In the genomic region with DNA sequence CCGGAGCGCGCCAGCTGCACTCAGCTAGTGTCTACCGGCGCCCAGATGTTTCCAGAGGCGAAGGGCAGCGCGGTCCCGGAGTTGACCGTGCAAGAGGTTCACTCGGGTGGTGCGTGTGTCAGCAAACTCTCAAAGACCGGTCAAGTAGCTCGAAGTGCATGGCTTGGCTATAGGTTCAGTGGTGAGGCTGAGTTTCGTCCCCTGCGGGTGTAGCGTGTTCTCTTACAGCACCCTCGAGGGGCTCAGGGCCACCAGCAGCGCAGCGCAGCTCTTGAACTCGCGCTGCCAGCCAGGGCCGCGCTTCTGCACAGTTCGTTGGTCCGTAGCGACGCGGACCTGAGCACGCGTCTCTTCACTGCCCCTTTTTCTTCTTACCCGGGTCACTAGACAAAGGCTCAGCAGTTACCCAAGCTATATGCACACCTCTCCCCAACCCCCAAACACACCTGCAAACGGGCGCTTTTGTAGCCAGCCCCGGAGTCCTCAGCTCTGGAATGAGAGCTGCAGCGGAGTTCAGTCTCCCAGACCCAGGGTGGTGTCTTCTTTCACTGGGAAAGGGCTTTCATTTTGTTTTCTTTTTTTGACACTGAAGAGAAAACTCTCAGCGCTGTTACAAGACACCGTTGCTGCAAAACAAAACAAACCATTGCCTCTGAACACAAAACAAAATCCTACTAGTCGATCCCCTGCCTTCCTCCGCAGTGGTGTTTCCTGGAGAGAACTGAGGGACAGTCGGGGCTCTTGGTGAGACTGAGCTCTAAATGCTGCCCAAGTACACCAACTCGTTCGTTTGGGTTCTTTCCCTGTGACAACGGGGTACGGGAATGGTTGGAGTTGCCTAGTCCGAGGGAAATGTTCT, we compare ENCODE assay signal across 8 mouse cellular contexts. TPM values are rescaled to one million over a fixed set of nuclear protein-coding genes. Genes with fewer than 3 reads are reported as not detected.
A peak's percentile ranks its signal among the peaks of the same experiment; 100 is the strongest.
DNase-seq lines count a peak whose midpoint lies in the region; ATAC-seq and TF ChIP-seq lines count a peak whose summit lies in the region.

No protein-coding gene starts in this region.

- in situ Hi-C loops in ES-E14 (cut with MboI; ENCODE audit: low sequenced_read_pairs in 2 of 2, unreplicated experiment in 2 of 2): loop anchor here in 1 of 2 experiments (10.0 kb wide), 1 partner anchor 656 kb away; no protein-coding TSS in a partner anchor

- no peak overlapping the region for H3K27ac ChIP-seq in ES-E14 (ENCODE audit: insufficient read depth, low read depth, low read length, poor library complexity, severe bottlenecking)
- H3K27ac ChIP-seq in embryonic facial prominence, embryonic 14.5 days (replicated peaks; ENCODE audit: low read depth, low read length): peak overlapping the region; percentile 77
- no peak overlapping the region for H3K27ac ChIP-seq in hindbrain, embryonic 12.5 days
- peak overlapping the region; percentile 62 for H3K27ac ChIP-seq in liver, embryonic 12.5 days
- H3K27ac ChIP-seq in small intestine, adult 2 months (ENCODE audit: insufficient read depth, low read depth, low read length): peak overlapping the region; percentile 1; the same call in 1 of the 2 replicates

- peak; percentile 34; the same call in 1 of the 2 replicates for ATAC-seq in embryonic facial prominence, embryonic 14.5 days (ENCODE audit: low read depth)
- no peak for ATAC-seq in hindbrain, embryonic 12.5 days (ENCODE audit: low FRiP score)
- ATAC-seq in liver, embryonic 12.5 days: no peak

- peak overlapping the region; percentile 89 for H3K4me2 ChIP-seq in embryonic facial prominence, embryonic 14.5 days (ENCODE audit: low read depth, low read length)
- peak overlapping the region; percentile 94 for H3K4me2 ChIP-seq in hindbrain, embryonic 12.5 days (replicated peaks)
- peak overlapping the region; percentile 60 for H3K4me2 ChIP-seq in liver, embryonic 12.5 days

- peak overlapping the region; percentile 50; the same call in 1 of the 2 replicates for H3K9ac ChIP-seq in ES-E14 (ENCODE audit: insufficient read depth, low read depth, low read length, poor library complexity, severe bottlenecking)
- peak overlapping the region; percentile 87 for H3K9ac ChIP-seq in embryonic facial prominence, embryonic 14.5 days (ENCODE audit: low read depth, low read length)
- H3K9ac ChIP-seq in hindbrain, embryonic 12.5 days: peak overlapping the region; percentile 70
- H3K9ac ChIP-seq in liver, embryonic 12.5 days: peak overlapping the region; percentile 62

- intact Hi-C loops in gastrocnemius, postnatal 14 days (cut with DNase I; ENCODE audit: low total_unique reads): loop anchor here (5.0 to 10.0 kb wide), 2 partner anchors 516 to 658 kb away; no protein-coding TSS in a partner anchor

- no peak for TF ChIP-seq CTCF in small intestine, adult 2 months (IDR thresholded peaks at IDR 0.05; ENCODE audit: extremely low read depth, insufficient read length, insufficient replicate concordance, low read depth, low read length)

- H3K4me1 ChIP-seq in ES-E14 (ENCODE audit: control insufficient read depth in 2 of 2, insufficient read depth in 2 of 2, low read length in 2 of 2, poor library complexity in 1 of 2): peaks cover 0 to 8% of the 10 kb centered on the region in 2 experiments; a peak in 1 of 4 replicates
- H3K4me1 ChIP-seq in embryonic facial prominence, embryonic 14.5 days (ENCODE audit: control insufficient read depth, insufficient read depth, low read length): peaks cover 7% of the 10 kb centered on the region
- peaks cover 32% of the 10 kb centered on the region for H3K4me1 ChIP-seq in hindbrain, embryonic 12.5 days
- H3K4me1 ChIP-seq in liver, embryonic 12.5 days: peaks cover 16% of the 10 kb centered on the region; the same call in 1 of the 2 replicates
- peaks cover 6% of the 10 kb centered on the region for H3K4me1 ChIP-seq in small intestine, adult 2 months (ENCODE audit: control insufficient read depth, insufficient read depth, insufficient read length, low read length)

- under 1% methylated on average over 43 of the region's 46 CpGs for WGBS in embryonic facial prominence, embryonic 14.5 days
- under 1% methylated on average over 46 of the region's 46 CpGs for WGBS in hindbrain, embryonic 12.5 days
- 2% methylated on average over 46 of the region's 46 CpGs for WGBS in liver, embryonic 12.5 days (ENCODE audit: insufficient replicate concordance)
- WGBS in small intestine, adult 2 months: 1% methylated on average over 46 of the region's 46 CpGs

- peaks cover 9% of the 10 kb centered on the region; the same call in 1 of the 2 replicates for H3K27me3 ChIP-seq in embryonic facial prominence, embryonic 14.5 days (replicated peaks; ENCODE audit: control insufficient read depth, insufficient read depth, low read length)
- H3K27me3 ChIP-seq in hindbrain, embryonic 12.5 days: peaks cover 63% of the 10 kb centered on the region
- peaks cover 85% of the 10 kb centered on the region for H3K27me3 ChIP-seq in liver, embryonic 12.5 days (replicated peaks)
- H3K27me3 ChIP-seq in small intestine, adult 2 months (ENCODE audit: control insufficient read depth, insufficient read depth, low read length): peaks cover 21% of the 10 kb centered on the region

- H3K9me3 ChIP-seq in ES-E14 (ENCODE audit: control insufficient read depth, insufficient read depth, low read depth, low read length): no peaks in the 10 kb centered on the region
- no peaks in the 10 kb centered on the region for H3K9me3 ChIP-seq in embryonic facial prominence, embryonic 14.5 days (ENCODE audit: control insufficient read depth, low read length)
- no peaks in the 10 kb centered on the region for H3K9me3 ChIP-seq in hindbrain, embryonic 12.5 days (replicated peaks)
- no peaks in the 10 kb centered on the region for H3K9me3 ChIP-seq in liver, embryonic 12.5 days (replicated peaks)

- H3K4me3 ChIP-seq in ES-E14 (ENCODE audit: insufficient read depth in 1 of 2, low read depth in 1 of 2, low read length in 2 of 2, poor library complexity in 1 of 2, severe bottlenecking in 1 of 2): peak overlapping the region; percentile 67 to 77
- H3K4me3 ChIP-seq in embryonic facial prominence, embryonic 14.5 days (ENCODE audit: low read depth, low read length): peak overlapping the region; percentile 75
- peak overlapping the region; percentile 64 for H3K4me3 ChIP-seq in hindbrain, embryonic 12.5 days
- peak overlapping the region; percentile 59 for H3K4me3 ChIP-seq in liver, embryonic 12.5 days
- peak overlapping the region; percentile 75 for H3K4me3 ChIP-seq in small intestine, adult 2 months (ENCODE audit: low read depth, low read length)

- no peaks in the 10 kb centered on the region for H3K36me3 ChIP-seq in ES-E14 (ENCODE audit: control insufficient read depth, insufficient read depth, low read length, poor library complexity, severe bottlenecking)
- peaks cover 17% of the 10 kb centered on the region for H3K36me3 ChIP-seq in embryonic facial prominence, embryonic 14.5 days (ENCODE audit: control insufficient read depth, insufficient read depth, low read length)
- no peaks in the 10 kb centered on the region for H3K36me3 ChIP-seq in hindbrain, embryonic 12.5 days
- H3K36me3 ChIP-seq in liver, embryonic 12.5 days: peaks cover 8% of the 10 kb centered on the region; the same call in 1 of the 2 replicates
- no peaks in the 10 kb centered on the region for H3K36me3 ChIP-seq in small intestine, adult 2 months (ENCODE audit: control insufficient read depth, insufficient read depth, low read length)

- DNase-seq in heart, adult 11 months: peak; percentile 91
- no peak for DNase-seq in heart, adult 8-10 months (ENCODE audit: low spot score)
- no peak for DNase-seq in ES-E14 (ENCODE audit: low read depth, low spot score)
- DNase-seq in embryonic facial prominence, embryonic 14.5 days (ENCODE audit: low spot score): peak; percentile 42
- no peak for DNase-seq in gastrocnemius, postnatal 14 days

- no peak for TF ChIP-seq POLR2A in small intestine, adult 2 months (IDR thresholded peaks at IDR 0.05; ENCODE audit: low read depth, low read length)

TF ChIP-seq in ES-E14, 5 proteins besides CTCF, POLR2A, EP300 and RAD21:
- TF ChIP-seq ZC3H11A (IDR thresholded peaks at IDR 0.05; ENCODE audit: borderline replicate concordance, low read depth, low read length) (no peak), ZNF384 (IDR thresholded peaks at IDR 0.05; ENCODE audit: low read depth, low read length) (no peak), HCFC1 (IDR thresholded peaks at IDR 0.05; ENCODE audit: borderline replicate concordance, insufficient read depth, low read length) (no peak), CHD2 (IDR thresholded peaks at IDR 0.05; ENCODE audit: low read depth, low read length) (no peak), MAFK (IDR thresholded peaks at IDR 0.05; ENCODE audit: insufficient read depth, low read depth, low read length) (no peak)

RNA-seq across cellular contexts. Expression of a gene that starts 0.9 kb away (rescaled TPM):
- total RNA-seq in heart, adult 8-10 months (2022): 100 to 1,000 TPM in 3 of 4 experiments, 10 to 100 TPM in 1; 98.2 to 127 (median 109) TPM
- total RNA-seq in ES-E14 (2012; rRNA removed): 1.8 and 11.6 TPM in 2 replicates
- polyA plus RNA-seq in embryonic facial prominence, embryonic 14.5 days (2014; fragmentation: Nextera tagmentation; extraction: Ambion mirVana): 190 and 226 TPM in 2 replicates
- 79.3 and 91.9 TPM in 2 replicates for polyA plus RNA-seq in hindbrain, embryonic 12.5 days (2016; fragmentation: Nextera tagmentation; extraction: Ambion mirVana)
- 57.9 and 58.2 TPM in 2 replicates for polyA plus RNA-seq in liver, embryonic 12.5 days (2016; fragmentation: Nextera tagmentation; extraction: Ambion mirVana)
- 33.7 and 52.1 TPM in 2 replicates for polyA plus RNA-seq in small intestine, adult 2 months (2012; rRNA removed)
- 10 to 100 TPM; 61.6 to 71.2 TPM for total RNA-seq in gastrocnemius, postnatal 14 days (2021)

Comparison
In these comparisons a context has a peak if more than half of its experiments do, and no peak if none do; other contexts are left out.
1. DNase-seq: peak in heart, adult 11 months (single experiment) and embryonic facial prominence, embryonic 14.5 days (single experiment); none in heart, adult 8-10 months (single experiment), ES-E14 (single experiment) and gastrocnemius, postnatal 14 days (single experiment).
2. H3K27ac ChIP-seq: peak in embryonic facial prominence, embryonic 14.5 days (single experiment), liver, embryonic 12.5 days (single experiment) and small intestine, adult 2 months (single experiment); none in ES-E14 (single experiment) and hindbrain, embryonic 12.5 days (single experiment).
3. Peak in every context shown above with its lines, with median percentiles within 50 percentile points of each other: H3K4me3 ChIP-seq, H3K9ac ChIP-seq and H3K4me2 ChIP-seq.